In genomic region chr4:107923803-107924194, GRCm38 (mm10) we compare ENCODE assay signal across 9 mouse cellular contexts. TPM values are rescaled to one million over a fixed set of nuclear protein-coding genes. Genes with fewer than 3 reads are reported as not detected.
A peak's percentile ranks its signal among the peaks of the same experiment; 100 is the strongest.
DNase-seq lines count a peak whose midpoint lies in the region; ATAC-seq and TF ChIP-seq lines count a peak whose summit lies in the region.
"Had no signal": no experiment of that assay in that cellular context is flagged by ENCODE, and none has a peak within 500 bp of the region (broad histone marks: within the 10 kb centered on the region; RNA-seq: fewer than 3 reads in every experiment).

No protein-coding gene starts in this region.

- H3K9me3 ChIP-seq in kidney, embryonic 16.5 days (ENCODE audit: low read length) = no peaks in the 10 kb centered on the region
- H3K9me3 ChIP-seq in embryonic facial prominence, embryonic 13.5 days = no peaks in the 10 kb centered on the region
- H3K9me3 ChIP-seq in intestine, embryonic 15.5 days = no peaks in the 10 kb centered on the region

- peak overlapping the region; percentile 5; the same call in 1 of the 2 replicates for H3K9ac ChIP-seq in kidney, embryonic 16.5 days (replicated peaks; ENCODE audit: low read length)
- H3K9ac ChIP-seq in embryonic facial prominence, embryonic 13.5 days = peak overlapping the region; percentile 90
- no peak overlapping the region for H3K9ac ChIP-seq in intestine, embryonic 15.5 days

- H3K4me2 ChIP-seq in kidney, embryonic 16.5 days (replicated peaks; ENCODE audit: low read depth, low read length) = peak overlapping the region; percentile 77
- H3K4me2 ChIP-seq in embryonic facial prominence, embryonic 13.5 days = peak overlapping the region; percentile 79
- H3K4me2 ChIP-seq in intestine, embryonic 15.5 days (replicated peaks) = peak overlapping the region; percentile 64
- H3K4me2 ChIP-seq in myocyte (ENCODE audit: low read depth) = peak overlapping the region; percentile 72

- no peak for DNase-seq in kidney, adult 11 months
- no peak for DNase-seq in thymus, adult 18-20 months
- DNase-seq in right cerebral cortex, postnatal 10 days (ENCODE audit: low spot score in 2 of 2) = no peak
- DNase-seq in kidney, postnatal 25 days = no peak

- H3K27me3 ChIP-seq in kidney, embryonic 16.5 days (ENCODE audit: insufficient read depth, low read length) = no peaks in the 10 kb centered on the region
- no peaks in the 10 kb centered on the region for H3K27me3 ChIP-seq in embryonic facial prominence, embryonic 13.5 days
- no peaks in the 10 kb centered on the region for H3K27me3 ChIP-seq in intestine, embryonic 15.5 days (replicated peaks)
- peaks cover 5% of the 10 kb centered on the region for H3K27me3 ChIP-seq in myocyte (ENCODE audit: control insufficient read depth, insufficient read depth, insufficient read length)

- H3K79me2 ChIP-seq in myocyte (ENCODE audit: control insufficient read depth, insufficient read depth) = no peaks in the 10 kb centered on the region

- peaks cover 25% of the 10 kb centered on the region for H3K4me1 ChIP-seq in kidney, embryonic 16.5 days (ENCODE audit: insufficient read depth, low read length)
- H3K4me1 ChIP-seq in embryonic facial prominence, embryonic 13.5 days = peaks cover 18% of the 10 kb centered on the region
- H3K4me1 ChIP-seq in intestine, embryonic 15.5 days (replicated peaks) = peaks cover 18% of the 10 kb centered on the region

- no peak for TF ChIP-seq POLR2A in myocyte (IDR thresholded peaks at IDR 0.05; ENCODE audit: insufficient read length, low read depth)

- peak overlapping the region; percentile 82 for H3K4me3 ChIP-seq in kidney, embryonic 16.5 days (ENCODE audit: low read length)
- peak overlapping the region; percentile 78 for H3K4me3 ChIP-seq in embryonic facial prominence, embryonic 13.5 days
- H3K4me3 ChIP-seq in intestine, embryonic 15.5 days (replicated peaks) = peak overlapping the region; percentile 65
- peak overlapping the region; percentile 59 for H3K4me3 ChIP-seq in myocyte

- WGBS in kidney, embryonic 16.5 days = 46% methylated on average over 7 of the region's 7 CpGs
- WGBS in embryonic facial prominence, embryonic 13.5 days = 41% methylated on average over 7 of the region's 7 CpGs
- 50% methylated on average over 7 of the region's 7 CpGs for WGBS in intestine, embryonic 15.5 days

- H3ac ChIP-seq in myocyte (ENCODE audit: control insufficient read depth, insufficient read length) = peak overlapping the region; percentile 83

- 0 out of 2 replicates have a peak, but pooled peaks have one; percentile 4 for ATAC-seq in kidney, embryonic 16.5 days (ENCODE audit: low FRiP score, low TSS enrichment)
- ATAC-seq in embryonic facial prominence, embryonic 13.5 days (ENCODE audit: insufficient number of reproducible peaks, insufficient read depth, low FRiP score, low TSS enrichment, low read depth) = no peak
- peak; percentile 6; the same call in 1 of the 2 replicates for ATAC-seq in intestine, embryonic 15.5 days

- no peaks in the 10 kb centered on the region; the same call in 1 of the 2 replicates for H3K36me3 ChIP-seq in kidney, embryonic 16.5 days (ENCODE audit: insufficient read depth, low read length)
- no peaks in the 10 kb centered on the region for H3K36me3 ChIP-seq in embryonic facial prominence, embryonic 13.5 days
- H3K36me3 ChIP-seq in intestine, embryonic 15.5 days = no peaks in the 10 kb centered on the region
- H3K36me3 ChIP-seq in myocyte (ENCODE audit: control insufficient read depth, insufficient read depth) = no peaks in the 10 kb centered on the region

- peak overlapping the region; percentile 86 for H3K27ac ChIP-seq in kidney, embryonic 16.5 days (ENCODE audit: low read length)
- no peak overlapping the region for H3K27ac ChIP-seq in embryonic facial prominence, embryonic 13.5 days
- H3K27ac ChIP-seq in intestine, embryonic 15.5 days = peak overlapping the region; percentile 15; the same call in 1 of the 2 replicates

TF ChIP-seq in myocyte, 11 proteins besides CTCF, POLR2A, EP300 and RAD21:
- TF ChIP-seq MYOG (IDR thresholded peaks at IDR 0.05; ENCODE audit: control insufficient read depth in 1 of 3, insufficient read depth in 1 of 3, insufficient read length in 2 of 3, low read depth in 2 of 3) (no peak), REST (IDR thresholded peaks at IDR 0.05; ENCODE audit: insufficient read depth, insufficient read length) (no peak), MAX (IDR thresholded peaks at IDR 0.05; ENCODE audit: low read depth) (no peak), TCF3 (IDR thresholded peaks at IDR 0.05; ENCODE audit: insufficient read length, low read depth) (no peak), POLR2AphosphoS2 (IDR thresholded peaks at IDR 0.05; ENCODE audit: insufficient read length, low read depth) (no peak), SRF (IDR thresholded peaks at IDR 0.05; ENCODE audit: control insufficient read depth, insufficient read length, low read depth) (no peak), CEBPB (IDR thresholded peaks at IDR 0.05; ENCODE audit: insufficient read depth, poor library complexity, severe bottlenecking) (no peak), E2F4 (IDR thresholded peaks at IDR 0.05; ENCODE audit: insufficient read depth) (no peak), MYOD1 (IDR thresholded peaks at IDR 0.05; ENCODE audit: control insufficient read depth in 1 of 3, insufficient read length in 2 of 3, low read depth in 2 of 3) (no peak), TCF12 (IDR thresholded peaks at IDR 0.05; ENCODE audit: insufficient read depth, poor library complexity, severe bottlenecking) (no peak), USF1 (IDR thresholded peaks at IDR 0.05; ENCODE audit: low read depth) (no peak)
TF ChIP-seq in myocyte: peak in this region for 0.

RNA-seq across cellular contexts. Expression of gene Cpt2, which starts 0.4 kb away (rescaled TPM):
- 59.2 and 62.8 TPM in 2 replicates for polyA plus RNA-seq in kidney, embryonic 16.5 days (2015; fragmentation: Nextera tagmentation; extraction: Ambion mirVana)
- polyA plus RNA-seq in embryonic facial prominence, embryonic 13.5 days (2015; fragmentation: Nextera tagmentation; extraction: Ambion mirVana) = 24.2 and 26.5 TPM in 2 replicates
- 106 TPM in 2 replicates for polyA plus RNA-seq in intestine, embryonic 15.5 days (2015; fragmentation: Nextera tagmentation; extraction: Ambion mirVana)
- 29.4 TPM for polyA plus RNA-seq in myocyte (2012; fragmentation: generic; extraction: Trizol)

RNA-seq across cellular contexts. Expression of gene 0610037L13Rik, which starts 34.2 kb away (rescaled TPM):
- 117 and 124 TPM in 2 replicates for polyA plus RNA-seq in kidney, embryonic 16.5 days (2015; fragmentation: Nextera tagmentation; extraction: Ambion mirVana)
- 134 and 140 TPM in 2 replicates for polyA plus RNA-seq in embryonic facial prominence, embryonic 13.5 days (2015; fragmentation: Nextera tagmentation; extraction: Ambion mirVana)
- polyA plus RNA-seq in intestine, embryonic 15.5 days (2015; fragmentation: Nextera tagmentation; extraction: Ambion mirVana) = 106 and 109 TPM in 2 replicates
- polyA plus RNA-seq in myocyte (2012; fragmentation: generic; extraction: Trizol) = 79.0 TPM

RNA-seq across cellular contexts. Expression of gene Magoh, which starts 44.2 kb away (rescaled TPM):
- polyA plus RNA-seq in kidney, embryonic 16.5 days (2015; fragmentation: Nextera tagmentation; extraction: Ambion mirVana) = 158 and 165 TPM in 2 replicates
- 214 and 216 TPM in 2 replicates for polyA plus RNA-seq in embryonic facial prominence, embryonic 13.5 days (2015; fragmentation: Nextera tagmentation; extraction: Ambion mirVana)
- 160 and 194 TPM in 2 replicates for polyA plus RNA-seq in intestine, embryonic 15.5 days (2015; fragmentation: Nextera tagmentation; extraction: Ambion mirVana)
- 90.0 TPM for polyA plus RNA-seq in myocyte (2012; fragmentation: generic; extraction: Trizol)

RNA-seq across cellular contexts. Expression of gene Slc1a7, which starts 44.3 kb away (rescaled TPM):
- polyA plus RNA-seq in kidney, embryonic 16.5 days (2015; fragmentation: Nextera tagmentation; extraction: Ambion mirVana) = not detected in 2 replicates
- not detected in 2 replicates for polyA plus RNA-seq in embryonic facial prominence, embryonic 13.5 days (2015; fragmentation: Nextera tagmentation; extraction: Ambion mirVana)
- polyA plus RNA-seq in intestine, embryonic 15.5 days (2015; fragmentation: Nextera tagmentation; extraction: Ambion mirVana) = 0.11 and 0.15 TPM in 2 replicates
- polyA plus RNA-seq in myocyte (2012; fragmentation: generic; extraction: Trizol) = 0.22 TPM
- polyA plus RNA-seq: thymus, postnatal 0 days had no signal
